Mouse (Mus musculus) myocyte (in vitro differentiated cells): ENCODE data around the gene AI837181. TPM values are rescaled to one million over a fixed set of nuclear protein-coding genes. Genes with fewer than 3 reads are reported as not detected.
"Not testable (repeated sequence)": the region's sequence is repeated elsewhere in the genome, so short reads cannot be mapped to it uniquely, and the experiment has no call there.

Experiments used
- H3K27me3 ChIP-seq: one replicate; pipeline ENCODE4 v1.6.1; 2011; ENCODE audit not compliant: control insufficient read depth, insufficient read depth, insufficient read length
- H3K36me3 ChIP-seq: one replicate; pipeline ENCODE4 v1.6.1; 2011; ENCODE audit not compliant: control insufficient read depth, insufficient read depth
- H3K4me2 ChIP-seq: one replicate; pipeline ENCODE4 v1.6.1; 2011; ENCODE audit warnings: low read depth, control low read depth
- H3K4me3 ChIP-seq: one replicate; pipeline ENCODE4 v1.5.1; 2011; ENCODE audit warnings: mild to moderate bottlenecking, control low read depth, moderate library complexity
- H3K79me2 ChIP-seq: one replicate; pipeline ENCODE4 v1.6.1; 2011; ENCODE audit not compliant: control insufficient read depth, insufficient read depth
- H3ac ChIP-seq: one replicate; pipeline ENCODE4 v1.6.1; 2011; ENCODE audit not compliant: control insufficient read depth, insufficient read length
- E2F4 ChIP-seq: IDR thresholded peaks from one replicate; pipeline ENCODE4 v1.6.1; 2011; ENCODE audit warnings: mild to moderate bottlenecking, control low read depth, moderate library complexity; ENCODE audit not compliant: insufficient read depth
- MAX ChIP-seq: IDR thresholded peaks from one replicate; pipeline ENCODE4 v1.6.1; 2011; ENCODE audit warnings: low read depth, mild to moderate bottlenecking, control low read depth
- MYOD1 ChIP-seq, 3 experiments: IDR thresholded peaks; one replicate each; pipeline ENCODE4 v1.6.1; 2011; ENCODE audit warnings: control low read depth in 2 of 3, low read depth in 2 of 3, mild to moderate bottlenecking in 2 of 3, moderate library complexity in 1 of 3; ENCODE audit not compliant: insufficient read length in 2 of 3, control insufficient read depth in 1 of 3
- MYOG ChIP-seq, 3 experiments: IDR thresholded peaks; one replicate each; pipeline ENCODE4 v1.6.1; 2011; ENCODE audit warnings: control low read depth in 2 of 3, low read depth in 2 of 3, mild to moderate bottlenecking in 2 of 3; ENCODE audit not compliant: insufficient read length in 2 of 3, control insufficient read depth in 1 of 3, insufficient read depth in 1 of 3
- POLR2A ChIP-seq: IDR thresholded peaks from one replicate; pipeline ENCODE4 v1.6.1; 2011; ENCODE audit warnings: low read depth, mild to moderate bottlenecking, control low read depth, moderate library complexity; ENCODE audit not compliant: insufficient read length
- POLR2AphosphoS2 ChIP-seq: IDR thresholded peaks from one replicate; pipeline ENCODE4 v1.6.1; 2011; ENCODE audit warnings: low read depth, control low read depth; ENCODE audit not compliant: insufficient read length
- REST ChIP-seq: IDR thresholded peaks from one replicate; pipeline ENCODE4 v1.6.1; 2011; ENCODE audit warnings: mild to moderate bottlenecking, control low read depth, moderate library complexity; ENCODE audit not compliant: insufficient read depth, insufficient read length
- SRF ChIP-seq: IDR thresholded peaks from one replicate; pipeline ENCODE4 v1.6.1; 2011; ENCODE audit warnings: low read depth; ENCODE audit not compliant: control insufficient read depth, insufficient read length
- TCF12 ChIP-seq: IDR thresholded peaks from one replicate; pipeline ENCODE4 v1.6.1; 2011; ENCODE audit warnings: mild to moderate bottlenecking, control low read depth; ENCODE audit not compliant: poor library complexity, insufficient read depth, severe bottlenecking
- TCF3 ChIP-seq: IDR thresholded peaks from one replicate; pipeline ENCODE4 v1.6.1; 2011; ENCODE audit warnings: low read depth, control low read depth; ENCODE audit not compliant: insufficient read length
- USF1 ChIP-seq: IDR thresholded peaks from one replicate; pipeline ENCODE4 v1.6.1; 2011; ENCODE audit warnings: low read depth, mild to moderate bottlenecking, control low read depth, moderate library complexity
- polyA plus RNA-seq: library from polyadenylated mRNA; unstranded; fragments of >200 nt; fragmentation: generic; extraction: Trizol; gene quantifications from one replicate; pipeline ENCODE4 v1.2.1, GENCODE M21; 2012; ENCODE audit warnings: missing spikeins

AI837181 gene
- polyA plus RNA-seq, 1 experiment: 69.9 TPM

DNA sequence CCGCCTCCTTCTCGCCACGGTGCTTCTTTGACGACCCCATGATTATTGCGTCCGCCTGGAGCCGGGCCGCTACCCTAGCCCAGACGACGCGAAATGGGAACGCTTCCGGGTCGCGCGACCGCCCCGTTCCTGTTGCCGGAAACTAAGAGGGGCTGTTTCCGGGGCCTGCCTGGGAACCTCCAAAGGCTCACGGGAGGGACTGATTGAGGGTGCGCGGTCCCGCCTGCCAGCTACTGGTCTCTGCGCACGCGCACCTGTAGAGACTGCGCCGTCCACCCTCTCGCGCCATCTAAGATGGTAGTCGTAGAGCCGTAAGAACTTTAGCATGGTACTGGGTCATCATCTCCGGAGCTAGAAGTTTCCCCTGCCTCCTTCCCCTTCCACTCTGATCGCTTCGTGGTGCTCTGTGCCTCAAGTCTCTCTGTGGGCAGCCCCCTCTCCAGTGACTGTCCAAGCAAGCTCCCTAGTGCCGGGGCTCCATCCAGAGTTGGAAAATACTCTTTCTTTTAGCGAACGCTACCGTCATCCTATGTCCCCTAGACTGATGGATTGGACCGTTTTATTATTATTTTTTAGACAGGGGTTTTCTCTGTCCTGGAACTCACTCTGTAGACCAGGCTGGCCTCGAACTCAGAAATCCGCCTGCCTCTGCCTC is 36.2 kb upstream of the AI837181 start, which contains the start of gene Sart1:
Sart1 (minus strand) TSS at position 116 of the 655 bp plus-strand sequence.
- H3K4me3 ChIP-seq: peak within 1 kb of the TSS; percentile 90
- H3K79me2 ChIP-seq: peaks cover 34% of the 10 kb centered on the region
- TF ChIP-seq TCF12: no peak
- peak; percentile 85 for TF ChIP-seq POLR2AphosphoS2
- TF ChIP-seq SRF: peak; percentile 26
- no peak for TF ChIP-seq REST
- TF ChIP-seq USF1: no peak
- no peak for TF ChIP-seq MYOD1 (IDR thresholded peaks at IDR 0.05; ENCODE audit: control insufficient read depth in 1 of 3, insufficient read length in 2 of 3, low read depth in 2 of 3)
- peak; percentile 89 for TF ChIP-seq POLR2A
- no peak for TF ChIP-seq TCF3
- peak; percentile 15 for TF ChIP-seq E2F4
- no peak for TF ChIP-seq MYOG (IDR thresholded peaks at IDR 0.05; ENCODE audit: control insufficient read depth in 1 of 3, insufficient read depth in 1 of 3, insufficient read length in 2 of 3, low read depth in 2 of 3)

DNA sequence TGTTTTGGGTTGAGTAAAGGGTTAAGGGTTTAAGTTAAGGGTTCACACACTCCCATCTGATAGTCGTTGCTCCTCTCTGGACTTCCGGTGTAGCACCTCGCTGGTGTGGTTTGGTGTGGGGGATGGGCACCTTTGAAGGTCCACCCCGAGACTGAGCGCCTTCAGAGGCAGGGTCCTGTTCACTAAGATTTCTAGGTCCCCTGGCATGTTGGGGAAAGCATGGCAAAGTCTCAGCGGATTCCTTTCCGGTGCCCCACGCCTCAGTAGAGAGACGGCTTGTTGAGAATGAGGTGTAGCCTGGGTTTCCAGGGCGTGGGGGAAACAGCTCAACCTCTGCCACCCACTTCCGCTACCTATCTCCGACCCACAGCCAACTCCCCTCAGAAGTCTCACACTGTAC is 35.3 kb upstream of the AI837181 start:
- TF ChIP-seq POLR2A (peak; percentile 20), E2F4 (no peak), POLR2AphosphoS2 (peak; percentile 19)
- peaks cover 34% of the 10 kb centered on the region for H3K79me2 ChIP-seq

More for the DNA sequence above, 36.2 kb upstream of the AI837181 start, which contains the start of gene Sart1:
- Histone ChIP-seq H3ac (peak within 1 kb of the TSS; percentile 76), H3K27me3 (no peaks in the 10 kb centered on the region), H3K4me2 (peak within 1 kb of the TSS; percentile 100), H3K36me3 (peaks cover 8% of the 10 kb centered on the region)

DNA sequence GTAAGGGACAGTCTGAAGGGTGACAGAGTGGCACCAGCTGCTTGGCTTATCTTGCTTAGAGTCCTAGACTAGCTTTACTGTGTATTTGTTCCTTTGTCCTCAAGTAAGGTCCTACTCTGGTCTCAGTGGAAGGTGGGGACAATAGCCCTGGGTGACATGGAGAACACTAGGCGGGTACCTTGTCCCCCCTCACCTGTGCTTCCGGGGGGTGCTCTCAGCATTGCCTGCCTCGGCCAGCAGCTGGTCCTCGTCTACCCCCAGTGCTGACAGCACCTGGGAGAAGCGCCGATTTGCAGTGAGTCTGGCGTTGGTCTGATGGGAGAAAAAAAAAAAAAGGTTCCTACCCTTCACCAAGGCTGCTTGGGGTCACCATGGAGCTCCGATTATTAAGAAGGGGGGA is 34.5 kb upstream of the AI837181 start:
- Histone ChIP-seq H3K79me2 (peaks cover 32% of the 10 kb centered on the region), H3K4me3 (peak overlapping the region; percentile 90), H3ac (no peak overlapping the region), H3K27me3 (no peaks in the 10 kb centered on the region), H3K36me3 (no peaks in the 10 kb centered on the region), H3K4me2 (peak overlapping the region; percentile 100)
- no peak for TF ChIP-seq TCF12
- no peak for TF ChIP-seq POLR2A

More for the DNA sequence above, 35.3 kb upstream of the AI837181 start:
- H3K4me2 ChIP-seq: peak overlapping the region; percentile 100
- H3K4me3 ChIP-seq: peak overlapping the region; percentile 90
- no peaks in the 10 kb centered on the region for H3K36me3 ChIP-seq
- no peaks in the 10 kb centered on the region for H3K27me3 ChIP-seq
- peak overlapping the region; percentile 30 for H3ac ChIP-seq

DNA sequence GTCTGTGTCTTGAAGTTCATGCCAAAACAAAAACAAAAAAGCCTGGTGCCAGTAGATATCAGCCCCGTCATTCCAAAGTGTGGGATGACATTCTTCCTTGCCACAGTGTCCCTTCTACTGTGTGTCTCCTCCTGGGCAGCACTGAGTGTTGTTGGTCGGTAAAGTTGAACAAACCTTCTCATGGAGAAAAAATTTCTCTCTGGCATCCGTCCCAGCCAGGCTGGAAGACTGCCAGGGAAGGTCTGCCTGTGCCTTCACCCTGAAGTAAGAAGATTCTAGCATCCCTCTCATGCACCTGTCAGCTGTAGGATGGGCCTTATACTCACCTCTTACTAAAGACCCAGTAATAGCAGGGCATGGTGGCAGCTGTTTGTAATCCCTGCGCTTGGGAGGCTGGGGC is 32.1 kb upstream of the AI837181 start:
- H3K4me2 ChIP-seq: no peak overlapping the region
- no peaks in the 10 kb centered on the region for H3K27me3 ChIP-seq
- no peak overlapping the region for H3K4me3 ChIP-seq
- TF ChIP-seq POLR2AphosphoS2: no peak
- peak in 1 of 3 experiments; percentile 13 for TF ChIP-seq MYOD1 (IDR thresholded peaks at IDR 0.05; ENCODE audit: control insufficient read depth in 1 of 3, insufficient read length in 2 of 3, low read depth in 2 of 3)
- H3K36me3 ChIP-seq: no peaks in the 10 kb centered on the region
- peaks cover 12% of the 10 kb centered on the region for H3K79me2 ChIP-seq
- H3ac ChIP-seq: no peak overlapping the region

DNA sequence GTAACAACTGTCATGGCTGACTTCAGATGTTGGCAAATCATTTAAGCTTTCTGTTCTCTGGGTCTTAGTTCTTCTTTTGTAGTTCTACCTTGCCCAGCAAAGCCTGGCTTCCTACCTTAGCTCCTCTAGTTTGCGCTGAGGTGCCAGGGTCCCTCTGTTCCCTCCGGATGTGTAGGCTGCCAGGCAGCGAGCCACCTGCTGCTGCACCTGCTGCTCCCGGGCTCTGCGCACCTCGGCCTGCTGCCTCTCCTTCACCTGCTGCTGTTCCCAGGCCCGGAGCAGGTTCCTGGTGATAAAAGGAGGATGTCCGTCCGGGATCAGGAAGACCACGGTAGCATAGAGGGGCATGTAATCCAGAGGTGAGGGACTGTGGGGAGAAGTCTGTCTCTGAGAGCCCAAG is 30.8 kb upstream of the AI837181 start:
- TF ChIP-seq TCF3: no peak
- peak in 1 of 3 experiments; percentile 11 for TF ChIP-seq MYOD1 (IDR thresholded peaks at IDR 0.05; ENCODE audit: control insufficient read depth in 1 of 3, insufficient read length in 2 of 3, low read depth in 2 of 3)
- peak in 1 of 3 experiments; percentile 34 for TF ChIP-seq MYOG (IDR thresholded peaks at IDR 0.05; ENCODE audit: control insufficient read depth in 1 of 3, insufficient read depth in 1 of 3, insufficient read length in 2 of 3, low read depth in 2 of 3)
- TF ChIP-seq POLR2AphosphoS2: peak; percentile 25
- no peak overlapping the region for H3K4me3 ChIP-seq
- no peaks in the 10 kb centered on the region for H3K36me3 ChIP-seq
- H3K4me2 ChIP-seq: no peak overlapping the region
- H3K27me3 ChIP-seq: no peaks in the 10 kb centered on the region
- peaks cover 4% of the 10 kb centered on the region for H3K79me2 ChIP-seq
- H3ac ChIP-seq: no peak overlapping the region

DNA sequence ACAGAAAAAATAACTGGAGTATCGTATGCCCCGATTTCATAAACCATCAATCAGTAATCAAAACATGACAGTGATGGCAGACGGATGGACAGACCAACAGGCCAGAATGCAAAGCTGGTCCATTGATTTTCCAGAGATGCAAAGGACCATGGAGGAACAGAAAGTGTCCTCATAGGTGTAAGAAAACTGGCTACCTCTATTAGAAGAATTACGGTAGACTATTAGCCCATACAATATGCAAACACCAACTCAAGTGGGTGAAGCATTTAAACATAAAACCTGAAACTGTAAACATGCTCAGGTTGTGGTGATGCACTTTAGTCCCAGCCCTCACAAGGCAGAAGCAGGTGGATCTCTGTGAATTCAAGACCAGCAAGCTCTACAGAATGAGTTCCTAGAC is 29.6 kb upstream of the AI837181 start:
- TF ChIP-seq MAX (no peak), MYOD1 (IDR thresholded peaks at IDR 0.05; ENCODE audit: control insufficient read depth in 1 of 3, insufficient read length in 2 of 3, low read depth in 2 of 3) (no peak)
- H3K4me3 ChIP-seq: no peak overlapping the region
- no peaks in the 10 kb centered on the region for H3K27me3 ChIP-seq
- no peaks in the 10 kb centered on the region for H3K79me2 ChIP-seq
- no peak overlapping the region for H3K4me2 ChIP-seq
- H3ac ChIP-seq: no peak overlapping the region
- no peaks in the 10 kb centered on the region for H3K36me3 ChIP-seq

DNA sequence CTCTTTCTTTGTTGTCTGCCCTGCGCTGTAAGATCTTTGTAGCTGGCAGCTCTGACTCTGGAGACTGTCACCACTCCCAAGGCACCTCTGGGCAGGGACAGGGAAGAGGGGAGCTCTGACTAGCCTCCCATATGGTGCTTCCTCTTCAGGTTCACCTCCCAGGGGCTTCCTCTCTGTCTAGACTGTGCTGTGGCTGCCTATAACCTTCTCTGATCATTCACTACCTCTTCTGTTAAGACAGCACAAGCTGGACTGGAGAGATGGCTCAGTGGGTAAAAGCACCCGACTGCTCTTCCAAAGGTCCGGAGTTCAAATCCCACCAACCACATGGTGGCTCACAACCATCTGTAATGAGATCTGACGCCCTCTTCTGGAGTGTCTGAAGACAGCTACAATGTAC is 23.9 kb upstream of the AI837181 start:
- H3K79me2 ChIP-seq, H3K4me2 ChIP-seq, H3K4me3 ChIP-seq, H3K27me3 ChIP-seq, H3ac ChIP-seq, H3K36me3 ChIP-seq: not testable (repeated sequence)
